ENCODE assay signal across 9 mouse cellular contexts in the genomic region with DNA sequence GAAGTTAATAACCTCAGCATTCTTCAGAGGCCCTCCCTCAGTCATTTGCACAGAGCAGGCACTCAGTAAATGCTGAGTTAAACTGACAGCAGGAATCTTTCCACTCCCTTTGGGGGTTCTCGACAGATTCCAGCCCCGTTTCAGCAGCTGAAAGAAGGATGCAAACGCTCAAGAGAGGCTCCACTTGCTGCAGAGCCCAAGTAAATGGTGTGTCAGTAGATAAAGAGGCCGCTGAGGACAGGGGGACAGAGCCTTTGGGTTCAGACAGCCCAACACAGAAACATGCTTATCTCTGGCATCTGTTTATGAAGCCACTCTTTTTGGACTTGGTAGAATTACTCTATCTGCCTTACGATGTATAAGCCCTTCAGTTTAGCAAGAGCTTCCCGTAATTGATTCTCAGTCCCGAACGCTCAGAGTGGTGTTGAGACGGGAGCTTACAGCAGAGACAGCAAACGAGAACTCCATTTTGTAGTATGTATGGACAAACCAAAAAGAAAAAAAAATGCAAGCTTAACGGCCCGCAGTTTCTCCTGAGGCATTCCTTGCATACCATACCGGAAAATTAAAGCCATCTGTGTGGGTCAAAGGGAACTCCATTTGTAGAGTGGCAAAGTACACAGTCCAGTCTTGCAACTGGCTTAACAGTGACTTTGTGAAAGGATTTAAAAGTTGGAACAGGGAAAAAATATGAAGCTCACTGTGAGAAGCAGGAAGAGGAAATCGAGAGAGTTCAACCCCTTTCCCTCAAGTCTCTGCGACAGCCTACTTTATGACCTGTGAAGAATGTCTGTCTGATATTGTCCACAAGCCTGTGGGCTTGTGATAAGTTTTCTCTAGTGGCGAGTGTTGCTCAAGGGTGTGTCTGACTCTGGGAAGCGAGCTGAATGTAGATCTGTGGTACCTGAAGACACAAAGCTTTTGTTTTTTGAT. TPM values are rescaled to one million over a fixed set of nuclear protein-coding genes. Genes with fewer than 3 reads are reported as not detected.
DNase-seq lines count a peak whose midpoint lies in the region; ATAC-seq and TF ChIP-seq lines count a peak whose summit lies in the region.
"Had no signal": no experiment of that assay in that cellular context is flagged by ENCODE, and none has a peak within 500 bp of the region (broad histone marks: within the 10 kb centered on the region; RNA-seq: fewer than 3 reads in every experiment).

No protein-coding gene starts in this region.

- H3K27ac ChIP-seq in forebrain, embryonic 11.5 days (ENCODE audit: low read depth, low read length): peak overlapping the region; percentile 53
- no peak overlapping the region for H3K27ac ChIP-seq in forebrain, postnatal 0 days (ENCODE audit: low read depth, low read length)
- H3K27ac ChIP-seq in embryonic fibroblast, embryonic 13.5 days (ENCODE audit: insufficient read depth, low read length): peak overlapping the region; percentile 99
- H3K27ac ChIP-seq in kidney, embryonic 14.5 days (ENCODE audit: low read depth, low read length): peak overlapping the region; percentile 67

- DNase-seq in forebrain, embryonic 11.5 days (ENCODE audit: low spot score): no peak
- DNase-seq in forebrain, postnatal 0 days: no peak
- peak; percentile 7 for DNase-seq in lung, postnatal 14 days
- DNase-seq in cerebellum, postnatal 25 days: no peak
- DNase-seq in thymus, adult 18-20 months: no peak
- no peak for DNase-seq in right cerebral cortex, postnatal 4 days
- DNase-seq: adrenal gland, postnatal 25 days had no signal

- no peak overlapping the region for H3K9ac ChIP-seq in forebrain, embryonic 11.5 days (ENCODE audit: low read length)
- H3K9ac ChIP-seq in forebrain, postnatal 0 days: no peak overlapping the region
- H3K9ac ChIP-seq in kidney, embryonic 14.5 days (ENCODE audit: low read depth, low read length): no peak overlapping the region

- TF ChIP-seq POLR2A in embryonic fibroblast, embryonic 13.5 days (IDR thresholded peaks at IDR 0.05; ENCODE audit: low read depth, low read length): no peak

- no peak for TF ChIP-seq CTCF in forebrain, postnatal 0 days (IDR thresholded peaks at IDR 0.05; ENCODE audit: low read depth)
- no peak for TF ChIP-seq CTCF in embryonic fibroblast, embryonic 13.5 days (IDR thresholded peaks at IDR 0.05; ENCODE audit: borderline replicate concordance, insufficient read depth, low read length)

- no peaks in the 10 kb centered on the region for H3K4me1 ChIP-seq in forebrain, embryonic 11.5 days (replicated peaks; ENCODE audit: control insufficient read depth, insufficient read depth, low read length)
- H3K4me1 ChIP-seq in forebrain, postnatal 0 days (ENCODE audit: insufficient read depth): no peaks in the 10 kb centered on the region
- peaks cover 26% of the 10 kb centered on the region for H3K4me1 ChIP-seq in embryonic fibroblast, embryonic 13.5 days (ENCODE audit: control insufficient read depth, insufficient read depth, low read length)
- peaks cover 22% of the 10 kb centered on the region for H3K4me1 ChIP-seq in kidney, embryonic 14.5 days (ENCODE audit: control insufficient read depth, insufficient read depth, low read length)

- WGBS in forebrain, embryonic 11.5 days: 67% methylated on average over 17 of the region's 17 CpGs
- WGBS in forebrain, postnatal 0 days: 67% methylated on average over 17 of the region's 17 CpGs
- WGBS in kidney, embryonic 14.5 days: 33% methylated on average over 17 of the region's 17 CpGs

- H3K27me3 ChIP-seq in forebrain, embryonic 11.5 days (ENCODE audit: control insufficient read depth, insufficient read depth, low read length): no peaks in the 10 kb centered on the region
- H3K27me3 ChIP-seq in forebrain, postnatal 0 days (ENCODE audit: insufficient read depth, low read length): no peaks in the 10 kb centered on the region
- no peaks in the 10 kb centered on the region for H3K27me3 ChIP-seq in kidney, embryonic 14.5 days (ENCODE audit: control insufficient read depth, insufficient read depth, low read length)

- no peak overlapping the region for H3K4me2 ChIP-seq in forebrain, embryonic 11.5 days (ENCODE audit: low read depth, low read length, severe bottlenecking)
- no peak overlapping the region for H3K4me2 ChIP-seq in forebrain, postnatal 0 days (ENCODE audit: low read depth)
- H3K4me2 ChIP-seq in kidney, embryonic 14.5 days (replicated peaks; ENCODE audit: low read depth, low read length): no peak overlapping the region

- no peak for ATAC-seq in forebrain, embryonic 11.5 days (replicated peaks; ENCODE audit: low FRiP score)
- no peak for ATAC-seq in forebrain, postnatal 0 days
- ATAC-seq in kidney, embryonic 14.5 days (ENCODE audit: low FRiP score, low TSS enrichment): peak; percentile 51; the same call in 1 of the 2 replicates

- no peak overlapping the region for H3K4me3 ChIP-seq in forebrain, embryonic 11.5 days (ENCODE audit: low read depth, low read length)
- no peak overlapping the region for H3K4me3 ChIP-seq in forebrain, postnatal 0 days (ENCODE audit: low read depth, low read length)
- H3K4me3 ChIP-seq in embryonic fibroblast, embryonic 13.5 days (ENCODE audit: insufficient read depth, low read length): no peak overlapping the region
- H3K4me3 ChIP-seq in kidney, embryonic 14.5 days (ENCODE audit: low read length): no peak overlapping the region

- no peaks in the 10 kb centered on the region for H3K9me3 ChIP-seq in forebrain, embryonic 11.5 days (ENCODE audit: control insufficient read depth, low read length)
- no peaks in the 10 kb centered on the region for H3K9me3 ChIP-seq in forebrain, postnatal 0 days (ENCODE audit: low read length)
- no peaks in the 10 kb centered on the region for H3K9me3 ChIP-seq in kidney, embryonic 14.5 days (ENCODE audit: control insufficient read depth, low read length)

- H3K36me3 ChIP-seq in forebrain, embryonic 11.5 days (ENCODE audit: control insufficient read depth, insufficient read depth, low read length): no peaks in the 10 kb centered on the region
- H3K36me3 ChIP-seq in forebrain, postnatal 0 days (ENCODE audit: insufficient read depth): no peaks in the 10 kb centered on the region
- peaks cover 14% of the 10 kb centered on the region; the same call in 1 of the 2 replicates for H3K36me3 ChIP-seq in kidney, embryonic 14.5 days (ENCODE audit: control insufficient read depth, insufficient read depth, low read length)

RNA-seq across cellular contexts. Expression of a gene that starts 55.2 kb away (rescaled TPM):
- polyA plus RNA-seq in forebrain, embryonic 11.5 days (2014; fragmentation: Nextera tagmentation; extraction: Ambion mirVana): 20.5 TPM in 2 replicates
- 4.2 and 4.4 TPM in 2 replicates for total RNA-seq in forebrain, postnatal 0 days (2014; rRNA removed)
- polyA plus RNA-seq in forebrain, postnatal 0 days (2015; fragmentation: Nextera tagmentation; extraction: Ambion mirVana): 2.8 TPM in 2 replicates
- polyA plus RNA-seq in embryonic fibroblast, embryonic 13.5 days (2011; ENCODE audit: insufficient read length, low read depth, missing spikeins): 71.6 and 93.6 TPM in 2 replicates
- polyA plus RNA-seq in kidney, embryonic 14.5 days (2014; fragmentation: Nextera tagmentation; extraction: Ambion mirVana): 74.4 and 88.4 TPM in 2 replicates
